Mouse (Mus musculus) left cerebral cortex, postnatal 25 days (tissue): ENCODE data around the gene Zmynd19. TPM values are rescaled to one million over a fixed set of nuclear protein-coding genes. Genes with fewer than 3 reads are reported as not detected.

Source experiments
- DNase-seq, 2 experiments: peaks; one replicate each; pipeline ENCODE4 v3.0.0; 2022; ENCODE audit warnings: low spot score in 2 of 2, mixed read lengths in 1 of 2
- intact Hi-C: fragments of 180-260 bp; cut with DNase I; formaldehyde crosslinking; loops from one replicate; pipeline ENCODE4 v1.15.1; 2025
- total RNA-seq, 2 experiments: library from RNA; stranded (reverse); gene quantifications; 2 replicates each; pipeline ENCODE4 v1.2.3; 2021

The Zmynd19 gene
- total RNA-seq: 10 to 100 TPM; 36.8 to 39.4 TPM

DNA sequence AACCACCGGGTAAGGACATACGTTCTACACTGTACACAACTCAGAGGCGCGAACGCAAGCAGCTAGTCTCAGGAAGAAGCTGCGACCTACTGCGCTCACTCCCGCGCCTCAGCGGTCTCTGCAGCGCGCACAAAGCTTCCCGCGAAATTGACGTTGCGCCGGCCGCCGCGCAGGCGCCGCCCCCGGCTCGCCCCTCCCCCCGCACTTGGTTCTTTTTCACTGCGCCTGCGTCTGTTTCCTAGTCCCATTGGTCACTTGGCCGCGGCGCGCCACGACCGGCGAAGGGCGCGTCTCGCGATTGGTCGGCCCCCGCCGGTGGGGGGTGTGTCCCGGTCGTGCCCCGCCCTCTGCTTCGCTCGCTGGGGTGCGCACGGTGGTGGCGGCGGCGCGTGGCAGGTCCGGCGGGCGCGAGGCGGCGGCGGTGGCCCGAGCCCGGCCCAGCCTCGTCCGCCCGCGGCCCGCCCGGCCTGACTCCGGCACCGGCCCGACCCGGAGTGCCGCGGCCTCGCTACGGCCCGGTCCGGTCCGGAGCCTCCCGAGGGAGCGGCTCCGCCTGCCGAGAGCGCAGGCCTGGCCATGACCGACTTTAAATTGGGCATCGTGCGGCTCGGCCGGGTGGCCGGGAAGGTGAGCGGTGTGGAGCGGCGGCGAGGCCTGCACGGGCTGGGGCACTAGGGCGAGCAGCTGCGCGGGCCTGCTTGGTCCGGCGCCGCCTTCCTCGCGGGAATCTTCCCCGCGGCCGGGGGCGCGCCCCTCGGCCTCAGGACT is at the start of gene Zmynd19:
Gene Zmynd19 (plus strand): TSS at position 372 of the 768 bp plus-strand sequence.
- DNase-seq: peak; percentile 98 to 99
- intact Hi-C loops: no loop called here

DNA sequence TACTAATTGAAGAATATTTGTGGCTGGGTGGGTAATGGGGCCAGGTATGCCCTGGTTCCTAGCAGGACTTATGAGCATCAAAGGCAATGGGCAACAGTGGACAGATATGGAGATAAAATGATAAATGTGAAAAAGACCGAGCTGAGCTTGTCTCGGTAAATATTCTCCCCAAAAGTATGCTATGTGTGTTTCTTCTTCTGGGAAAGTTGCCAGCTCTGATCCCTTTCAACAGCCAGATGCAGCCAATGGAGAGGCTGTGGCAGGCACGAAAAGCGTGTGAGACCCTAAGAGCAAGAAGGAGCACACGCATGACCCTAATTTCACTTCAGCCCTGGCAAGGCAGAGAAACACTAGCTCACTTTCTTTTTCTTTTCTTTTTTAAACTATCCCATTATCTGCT is 48.5 kb upstream of the Zmynd19 start:
- DNase-seq: peak; percentile 42 to 63
- intact Hi-C loops: loop anchor here (5.0 kb wide), 1 partner anchor 49 kb away; no protein-coding TSS in a partner anchor

DNA sequence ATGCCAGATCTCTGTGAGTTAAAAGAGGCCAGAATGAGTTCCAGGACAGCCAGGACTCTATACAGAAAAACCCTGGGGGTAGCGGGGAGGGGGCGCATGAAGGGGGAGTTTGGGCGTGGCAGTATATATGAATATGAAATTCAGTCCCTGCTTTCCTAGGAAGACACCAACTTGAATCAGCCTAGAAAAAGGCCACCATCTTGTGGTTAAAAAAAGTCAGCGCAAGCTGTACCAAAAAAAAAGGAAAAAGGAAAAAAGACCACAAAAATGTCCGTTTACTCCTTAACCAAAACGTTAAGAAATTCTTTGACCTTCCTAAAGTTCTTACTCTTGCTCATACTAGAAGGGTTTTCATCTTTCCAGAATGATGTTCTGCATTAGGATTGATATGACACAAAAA is 46.6 kb upstream of the Zmynd19 start:
- intact Hi-C loops: loop anchor here (5.0 kb wide), 1 partner anchor 51 kb away; no protein-coding TSS in a partner anchor
- DNase-seq: peak in 1 of 2 experiments; percentile 17

DNA sequence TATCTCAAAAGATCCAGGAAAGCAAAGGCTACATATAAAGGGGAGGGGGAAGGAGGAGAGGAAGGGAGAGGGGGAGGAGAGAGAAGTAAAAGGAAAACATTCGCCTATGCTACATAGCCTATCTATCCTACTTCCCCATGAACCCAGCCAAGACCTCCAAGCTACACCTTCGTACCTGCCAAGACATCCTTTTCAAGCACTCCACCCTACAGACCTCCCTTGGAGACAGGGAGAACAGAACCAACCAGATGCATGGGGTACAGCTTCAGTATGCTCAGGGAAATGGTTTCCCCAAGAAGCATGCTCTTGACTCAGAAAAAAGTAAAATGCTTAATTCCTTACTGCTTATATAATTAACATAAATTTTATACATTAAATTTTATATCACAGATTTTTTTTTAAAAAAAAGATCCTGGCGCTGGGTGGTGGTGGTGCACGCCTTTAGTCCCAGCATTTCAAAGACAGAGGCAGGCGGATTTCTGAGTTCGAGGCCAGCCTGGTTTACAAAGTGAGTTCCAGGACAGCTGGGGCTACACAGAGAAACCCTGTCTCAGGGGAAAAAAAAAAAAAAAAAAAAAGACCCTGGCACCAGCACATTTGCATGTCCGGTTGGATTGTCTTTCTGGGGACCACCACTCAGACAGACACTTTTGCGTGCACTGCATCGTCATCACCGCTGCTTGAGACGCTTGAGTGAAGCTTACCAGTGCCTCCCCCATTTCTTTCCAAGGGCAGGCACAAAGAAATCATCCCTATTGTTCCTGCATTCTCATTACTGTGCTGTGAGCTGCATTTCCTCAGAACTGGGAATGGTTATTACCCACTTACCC is 44.6 kb upstream of the Zmynd19 start:
- DNase-seq: no peak
- intact Hi-C loops: loop anchor here (5.0 kb wide), 1 partner anchor 53 kb away; no protein-coding TSS in a partner anchor

DNA sequence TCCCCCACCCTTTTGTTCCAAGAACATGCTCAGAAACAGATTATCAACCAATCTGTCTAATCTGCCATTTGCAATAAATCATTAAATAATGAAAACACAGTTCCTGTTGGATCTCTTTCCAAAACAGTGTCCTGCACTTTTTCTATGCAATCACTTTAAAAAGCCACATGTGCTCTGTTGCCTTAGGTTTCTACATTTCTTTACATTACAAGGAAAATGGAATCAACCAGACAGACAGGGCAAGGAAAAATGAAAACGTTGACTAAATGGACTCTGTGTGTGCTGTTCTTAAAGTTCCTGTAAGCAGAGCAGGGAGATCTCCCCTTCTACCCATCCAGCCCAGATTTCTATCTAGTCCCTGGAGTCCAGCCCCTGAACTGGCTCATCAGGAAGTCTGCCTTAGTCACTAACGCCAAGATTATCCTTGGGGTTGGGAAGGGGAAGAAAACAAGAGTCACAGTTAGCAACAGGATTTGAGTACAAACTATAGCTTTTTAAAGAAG is 43.9 kb upstream of the Zmynd19 start:
- intact Hi-C loops: no loop called here
- no peak for DNase-seq

DNA sequence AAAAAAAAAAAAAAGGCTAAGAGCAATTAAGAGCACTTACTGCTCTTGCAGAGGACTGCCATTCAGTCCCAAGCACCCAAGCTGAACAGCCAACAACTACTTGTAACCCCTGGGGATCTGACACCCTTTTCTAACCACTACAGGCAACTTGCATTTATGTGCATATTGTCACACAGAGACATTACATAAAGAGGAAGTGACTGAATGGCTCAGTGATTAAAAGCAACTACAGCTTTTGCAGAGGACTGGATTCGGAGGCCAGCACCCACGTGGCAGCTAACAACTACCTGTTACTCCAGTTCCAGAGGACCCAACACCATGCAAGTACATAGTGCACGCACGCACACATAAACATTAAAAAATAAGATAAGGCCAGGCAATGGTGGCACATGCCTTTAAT is 39.1 kb upstream of the Zmynd19 start:
- intact Hi-C loops: no loop called here
- no peak for DNase-seq

DNA sequence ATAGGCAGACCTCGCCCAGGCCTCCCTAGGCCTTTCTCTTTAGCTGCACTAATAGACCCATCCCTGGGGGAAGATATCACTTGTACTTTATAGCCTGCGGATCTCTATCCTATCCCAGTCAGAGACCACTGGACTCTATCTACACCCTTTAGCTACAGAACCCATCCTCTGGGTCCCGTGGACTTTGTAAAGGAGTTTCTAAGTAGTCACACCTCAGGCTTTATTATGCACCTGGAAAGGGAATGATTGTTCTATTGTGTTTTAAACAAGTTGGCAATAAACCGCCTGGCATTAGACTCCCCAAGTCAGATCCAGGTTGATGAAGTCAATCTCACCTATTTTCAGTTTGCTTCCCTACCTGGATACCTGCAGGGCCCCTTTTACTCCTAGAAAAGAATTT is 37.4 kb upstream of the Zmynd19 start:
- intact Hi-C loops: no loop called here
- DNase-seq: no peak

DNA sequence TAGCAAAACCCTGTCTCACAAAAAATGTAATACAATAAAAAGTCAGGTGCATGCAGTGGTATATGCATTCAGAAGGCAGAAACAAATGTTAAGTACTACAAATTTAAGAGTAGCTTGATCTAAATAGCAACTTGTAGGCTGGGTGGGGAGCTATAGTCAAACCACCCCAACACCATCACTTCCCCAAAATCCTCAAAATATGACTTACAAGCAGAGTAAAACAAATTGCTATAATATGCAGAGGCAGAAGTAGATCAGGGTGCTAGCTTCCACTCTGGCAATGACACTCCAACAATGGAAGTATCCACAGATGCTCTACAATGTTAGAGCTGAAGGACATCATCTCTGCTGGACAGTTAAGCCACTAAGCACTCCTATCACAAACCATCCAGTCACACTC is 37.0 kb upstream of the Zmynd19 start:
- intact Hi-C loops: no loop called here
- DNase-seq: no peak

DNA sequence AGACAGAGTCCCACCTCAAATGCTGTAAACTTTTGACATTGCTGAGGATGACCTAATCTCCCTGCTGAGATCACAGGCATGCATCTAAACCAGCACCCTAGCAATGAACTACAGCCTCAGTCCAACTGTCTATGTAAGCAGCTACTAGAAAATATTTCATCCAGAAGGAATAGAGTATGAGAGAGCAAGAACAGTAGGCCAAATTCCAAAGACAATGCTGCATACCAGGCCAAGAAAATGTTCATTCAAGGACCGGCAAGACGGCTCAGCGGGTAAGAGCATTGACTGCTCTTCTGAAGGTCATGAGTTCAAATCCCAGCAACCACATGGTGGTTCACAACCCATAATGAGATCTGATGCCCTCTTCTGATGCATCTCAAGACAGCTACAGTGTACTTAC is 34.8 kb upstream of the Zmynd19 start:
- intact Hi-C loops: no loop called here

DNA sequence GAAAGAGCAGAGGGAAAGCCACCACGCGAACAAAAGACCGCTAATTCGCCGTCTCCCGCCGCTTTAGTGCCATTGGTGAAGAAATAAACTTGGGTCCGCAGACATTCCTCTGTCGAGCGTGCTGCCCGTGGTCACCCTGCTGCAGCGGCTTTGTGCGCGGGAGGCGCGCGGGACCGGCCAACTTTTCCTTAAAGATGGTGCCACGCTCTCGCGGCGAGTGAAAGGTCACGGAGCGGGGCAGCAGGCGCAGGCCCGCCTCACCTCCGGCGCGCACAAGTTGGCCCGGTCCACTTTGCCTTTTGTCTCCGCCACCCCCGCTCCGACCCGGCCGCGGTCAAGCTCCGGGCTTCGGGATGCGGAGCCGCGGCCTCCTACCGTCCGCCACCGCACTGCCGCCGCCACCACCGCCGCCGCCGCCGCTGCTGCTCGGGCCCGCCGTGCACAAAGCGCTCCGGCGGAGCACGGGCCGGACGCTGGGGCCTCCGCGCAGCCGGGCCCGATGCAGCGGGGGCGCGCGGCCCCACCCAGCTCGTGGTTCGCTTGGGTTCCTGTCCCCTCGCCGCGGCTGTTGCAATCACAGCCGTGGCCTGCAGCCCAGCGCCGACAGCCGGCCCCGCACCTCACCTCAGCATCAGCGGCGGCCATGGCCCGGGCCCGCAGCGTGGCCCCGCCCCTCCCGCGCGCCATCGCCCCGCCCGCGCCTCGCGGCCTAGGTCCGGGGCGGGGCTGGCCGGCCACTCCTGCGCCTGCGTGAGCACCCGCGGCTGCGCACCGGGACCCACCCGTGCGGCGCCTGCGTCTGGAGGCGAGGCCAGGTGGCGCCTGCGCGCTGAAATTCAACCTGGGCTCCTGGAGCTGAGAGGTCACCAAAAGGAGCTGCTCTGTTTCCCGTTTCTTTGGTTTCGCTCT is 30.4 kb upstream of the Zmynd19 start, which contains the start of gene Ehmt1:
Gene Ehmt1 (minus strand): TSS at position 685 of the 909 bp plus-strand sequence.
- intact Hi-C loops: no loop called here
- peak; percentile 96 for DNase-seq

More for the DNA sequence above, 34.8 kb upstream of the Zmynd19 start:
- no peak for DNase-seq

DNA sequence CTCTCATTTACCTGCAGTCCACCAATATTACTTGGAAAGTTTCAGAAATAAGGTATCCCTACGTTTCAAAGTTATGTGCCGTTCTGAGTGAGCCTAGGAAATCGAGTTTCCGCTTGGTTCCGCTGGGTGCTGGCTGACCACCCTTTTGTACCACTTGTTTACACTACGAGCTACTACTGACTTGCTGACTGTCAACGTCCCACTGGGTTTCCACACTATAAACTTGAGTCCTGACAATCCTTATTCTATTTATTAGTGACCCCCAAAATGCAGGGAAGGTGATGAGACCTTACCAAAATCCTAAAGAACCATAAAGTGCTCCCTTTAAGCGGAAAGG is 29.8 kb upstream of the Zmynd19 start:
- intact Hi-C loops: no loop called here
- no peak for DNase-seq

DNA sequence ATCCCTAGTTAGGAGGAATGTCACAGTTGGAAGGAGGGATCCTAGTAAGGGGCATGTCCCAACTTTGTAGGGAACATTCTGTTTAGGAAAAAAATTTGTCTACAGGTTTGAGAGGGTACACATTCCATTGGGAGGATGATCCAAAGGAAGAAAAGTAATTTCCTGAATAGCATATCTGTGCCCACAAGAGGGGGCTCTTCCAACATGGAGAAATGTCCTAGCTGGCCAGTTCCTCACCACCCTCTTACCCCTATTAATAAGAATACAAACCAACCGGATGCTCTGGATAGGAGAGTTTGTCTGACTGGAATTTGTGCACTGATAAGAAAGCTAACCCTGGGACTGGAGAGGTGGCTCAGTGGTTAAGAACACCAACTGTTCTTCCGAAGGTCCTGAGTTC is 26.0 kb upstream of the Zmynd19 start:
- intact Hi-C loops: no loop called here
- no peak for DNase-seq

DNA sequence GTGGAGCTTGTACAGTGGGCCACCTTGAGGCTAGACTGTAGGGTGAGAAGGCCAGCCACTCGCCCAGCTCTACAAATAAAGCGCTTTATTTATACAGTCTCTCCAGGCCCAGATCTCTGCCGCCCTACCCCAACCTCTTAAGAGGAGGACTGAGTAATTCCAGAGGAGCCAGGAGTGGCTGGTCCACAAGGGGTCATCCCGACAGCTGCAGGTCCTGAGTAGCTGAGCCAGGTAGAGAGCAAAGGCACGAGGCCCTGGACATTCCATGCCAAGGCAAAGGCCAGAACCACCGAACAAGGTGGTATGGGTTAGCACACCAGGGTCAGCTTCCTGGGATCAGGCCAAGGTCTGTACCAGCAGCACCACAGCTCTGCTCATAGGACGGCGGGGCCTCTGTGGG is 24.3 kb upstream of the Zmynd19 start:
- DNase-seq: no peak
- intact Hi-C loops: no loop called here

DNA sequence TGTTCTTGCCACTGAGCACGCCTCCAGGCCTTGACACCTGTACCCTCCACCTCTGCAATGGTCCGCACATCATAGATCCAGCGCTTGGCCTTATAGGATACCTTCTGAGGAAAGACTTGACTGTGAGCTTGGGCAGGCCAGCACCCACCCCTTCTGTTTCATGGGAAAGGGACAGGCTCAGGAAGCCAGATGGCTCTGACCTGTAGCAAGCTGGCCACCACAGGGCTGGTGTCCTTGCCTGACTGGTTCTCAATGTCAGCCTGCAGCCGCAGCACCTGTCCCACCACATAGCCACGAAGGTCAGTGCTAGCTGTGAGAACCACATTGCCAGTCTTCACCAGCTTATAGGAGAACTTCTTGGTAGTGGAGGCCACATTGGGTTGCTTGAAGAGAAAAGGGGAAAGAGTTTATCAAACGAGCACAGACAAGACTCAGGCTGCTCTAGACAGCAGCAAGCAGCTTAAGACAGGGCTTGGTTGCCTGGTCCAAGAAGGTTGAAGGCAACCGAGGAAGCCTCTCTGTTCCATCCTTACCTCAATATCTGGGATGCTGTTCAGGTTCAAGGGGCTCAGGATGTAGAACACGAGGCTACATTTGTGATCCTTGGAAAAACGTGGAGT is 23.1 kb upstream of the Zmynd19 start:
- intact Hi-C loops: no loop called here
- no peak for DNase-seq

DNA sequence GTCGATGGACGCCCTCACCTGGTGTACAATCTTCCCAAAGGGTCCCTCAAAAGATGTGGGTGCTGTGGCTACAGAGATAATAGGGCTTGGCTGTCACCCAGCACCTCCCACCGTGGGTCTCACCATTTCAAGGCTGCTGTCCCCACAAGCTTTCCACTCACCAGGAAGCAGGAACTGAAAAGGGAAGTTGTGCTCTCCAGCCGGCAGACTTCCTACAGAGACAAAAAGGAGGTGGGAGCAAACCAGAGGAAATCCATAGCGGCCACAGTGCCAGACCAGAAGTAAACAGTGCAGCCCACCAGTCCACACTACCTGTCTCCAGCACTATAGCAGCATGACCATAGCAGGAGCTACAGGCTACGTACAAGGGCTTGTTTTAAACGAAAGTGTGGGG is 22.6 kb upstream of the Zmynd19 start:
- intact Hi-C loops: no loop called here
- DNase-seq: no peak

DNA sequence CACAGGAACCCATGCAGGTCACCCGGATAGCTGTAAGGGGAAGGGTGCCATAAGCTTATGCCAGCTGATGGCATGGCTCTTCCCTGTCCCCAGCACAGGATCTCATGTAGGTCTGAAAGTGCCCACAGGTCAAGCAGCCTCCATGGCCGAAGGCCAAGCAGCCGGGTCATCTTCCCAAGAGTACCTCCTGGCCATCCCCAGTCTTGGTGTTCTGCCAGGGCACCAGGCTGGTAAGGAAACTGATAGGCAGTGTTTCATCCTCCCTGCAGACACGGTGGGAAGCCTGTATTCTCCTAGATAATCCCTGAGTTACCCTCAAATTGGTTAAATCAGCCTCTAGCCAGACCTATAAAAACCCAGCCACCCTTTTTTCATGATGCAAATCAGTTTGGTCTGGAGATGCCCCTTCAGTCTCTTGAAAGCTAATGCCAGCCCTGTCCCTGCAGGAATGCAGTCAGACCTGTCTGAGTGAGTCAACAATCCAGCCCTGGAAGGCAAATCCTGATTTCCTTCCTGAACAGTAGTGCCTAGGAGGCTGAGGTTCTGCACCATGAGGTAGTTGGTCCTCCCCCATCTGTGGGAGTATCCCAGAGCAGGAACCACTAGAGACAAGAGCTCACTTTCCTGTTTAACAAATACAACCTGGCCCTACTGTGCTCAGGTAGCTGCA is 21.6 kb upstream of the Zmynd19 start:
- no peak for DNase-seq
- intact Hi-C loops: no loop called here

DNA sequence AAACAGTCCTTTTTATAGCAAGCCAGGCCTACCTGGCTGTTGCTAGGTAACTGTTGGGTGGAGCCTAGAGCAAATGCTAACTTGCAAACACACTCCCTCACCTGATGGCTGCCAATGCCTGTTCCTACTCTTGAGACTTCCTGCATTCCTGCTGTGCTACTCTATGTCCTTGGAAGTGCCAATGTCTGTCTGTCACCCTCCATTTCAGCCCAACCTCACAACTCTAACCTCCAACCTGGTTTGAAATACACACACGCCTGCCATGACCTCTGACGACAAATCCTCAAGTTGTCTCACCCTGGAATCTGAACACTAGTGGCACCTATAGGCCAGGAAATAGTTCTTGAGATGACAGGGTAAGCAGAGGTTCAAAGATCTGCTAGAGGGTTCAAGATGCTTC is 20.5 kb upstream of the Zmynd19 start:
- intact Hi-C loops: no loop called here
- DNase-seq: no peak

DNA sequence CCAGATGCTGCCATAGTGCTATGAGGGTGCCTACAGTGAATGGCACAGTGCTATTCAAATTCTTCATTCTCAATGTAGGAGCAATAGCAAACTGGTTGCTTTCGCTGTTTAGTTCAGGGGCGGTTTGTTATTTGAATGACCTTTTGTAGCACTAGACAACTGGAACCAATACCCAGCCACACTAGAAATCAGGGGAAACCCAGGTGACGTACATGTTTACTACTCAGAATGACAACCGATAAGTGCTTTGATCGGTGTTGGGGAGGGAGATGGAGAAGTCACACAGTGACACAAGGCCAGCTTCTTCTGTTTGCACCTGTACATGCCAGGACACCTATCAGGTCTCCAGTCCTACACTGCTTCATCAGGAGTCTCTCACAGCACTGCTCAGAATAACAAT is 20.0 kb upstream of the Zmynd19 start:
- no peak for DNase-seq
- intact Hi-C loops: no loop called here
